Mouse (Mus musculus) olfactory bulb, adult 2 months (tissue): ENCODE data around the gene Amd1.

Experiments
- CTCF ChIP-seq: fragments of 200-500 bp; IDR thresholded peaks from 2 replicates; pipeline ENCODE4 v1.5.1; 2012; ENCODE audit warnings: low read depth, mild to moderate bottlenecking, low read length, moderate library complexity; ENCODE audit not compliant: insufficient read depth
- POLR2A ChIP-seq: fragments of 200-500 bp; IDR thresholded peaks from 2 replicates; pipeline ENCODE4 v1.6.1; 2012; ENCODE audit warnings: mild to moderate bottlenecking, low read depth, low read length, moderate library complexity; ENCODE audit not compliant: insufficient read depth

DNA sequence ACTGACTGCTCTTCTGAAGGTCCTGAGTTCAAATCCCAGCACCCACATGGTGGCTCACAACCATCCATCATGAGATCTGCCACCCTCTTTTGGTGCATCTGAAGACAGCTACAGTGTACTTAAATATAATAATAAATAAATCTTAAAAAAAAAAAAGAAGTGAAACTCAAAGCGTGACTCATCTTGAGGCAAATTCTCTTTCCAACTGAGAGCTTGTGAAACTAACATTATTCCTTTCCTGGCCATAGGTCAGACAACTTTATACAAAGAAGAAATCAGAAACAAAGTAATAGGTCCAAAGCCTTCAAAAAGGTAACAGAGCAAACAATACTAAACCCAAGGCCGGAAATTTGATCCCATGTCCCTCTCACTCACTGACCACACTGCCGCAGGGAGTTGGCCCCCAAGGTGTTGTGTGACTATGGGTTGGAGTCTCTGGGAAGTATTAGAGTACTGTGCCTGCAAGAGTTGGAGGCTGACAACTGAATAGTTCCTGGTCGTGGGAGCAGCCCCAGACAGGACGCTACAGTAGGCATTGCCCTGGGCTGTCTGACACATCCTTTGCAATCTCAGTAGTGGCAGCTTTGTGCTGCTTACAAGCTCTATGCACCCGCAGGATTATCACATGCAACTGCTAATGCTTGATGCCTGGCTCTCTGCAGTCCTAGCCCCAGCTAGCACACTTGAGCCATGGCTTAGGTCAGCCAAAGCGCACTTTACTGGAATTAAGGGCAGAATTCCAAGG lies 15.0 kb upstream of the Amd1 start:
- TF ChIP-seq POLR2A (no peak), CTCF (no peak)
